Mouse (Mus musculus) activated CD4-positive, CD25-positive, alpha-beta regulatory T cell, adult 4 months (primary cell): ENCODE measurements around the gene Lamc1. TPM values are rescaled to one million over a fixed set of nuclear protein-coding genes. Genes with fewer than 3 reads are reported as not detected.

Experiments
- ATAC-seq: one replicate; pipeline ENCODE4 v1.8.0; 2017
- polyA plus RNA-seq, 2 experiments: library from polyadenylated mRNA; unstranded; fragments of 100-300 nt; shearing (Covaris generic); gene quantifications; one replicate each; pipeline ENCODE4 v1.2.1; 2017

The Lamc1 gene
- polyA plus RNA-seq, 2 experiments from 2014 or later, result 6.7 to 10.0 TPM

GRCm38 (mm10) chr1:153252540-153253210 is 79.9 kb downstream of the Lamc1 start:
- no peak for ATAC-seq

- no peak for ATAC-seq
These were observed 80.9 kb downstream of the Lamc1 start for GRCm38 (mm10) chr1:153251590-153252206.

- ATAC-seq, result no peak
These were observed 91.2 kb downstream of the Lamc1 start for GRCm38 (mm10) chr1:153241346-153241745.

GRCm38 (mm10) chr1:153235576-153235975 is 97.0 kb downstream of the Lamc1 start:
- no peak for ATAC-seq

GRCm38 (mm10) chr1:153231681-153232080 is 100.9 kb downstream of the Lamc1 start:
- ATAC-seq, result no peak

GRCm38 (mm10) chr1:153227916-153228315 is 104.7 kb downstream of the Lamc1 start:
- no peak for ATAC-seq

- no peak for ATAC-seq
These were observed 105.5 kb downstream of the Lamc1 start for GRCm38 (mm10) chr1:153227096-153227495.

GRCm38 (mm10) chr1:153225786-153226725 is 106.5 kb downstream of the Lamc1 start:
- ATAC-seq, result no peak

- ATAC-seq, result no peak
These were observed 108.3 kb downstream of the Lamc1 start for GRCm38 (mm10) chr1:153224331-153224730.

- ATAC-seq, result no peak
These were observed 113.2 kb downstream of the Lamc1 start for GRCm38 (mm10) chr1:153219376-153219775.

- no peak for ATAC-seq
These were observed 116.1 kb downstream of the Lamc1 start for GRCm38 (mm10) chr1:153216516-153216915.

GRCm38 (mm10) chr1:153215676-153216075 is 116.9 kb downstream of the Lamc1 start:
- no peak for ATAC-seq

GRCm38 (mm10) chr1:153210992-153211391 is 121.6 kb downstream of the Lamc1 start:
- ATAC-seq, result no peak

- no peak for ATAC-seq
These were observed 122.4 kb downstream of the Lamc1 start for GRCm38 (mm10) chr1:153210198-153210597.

GRCm38 (mm10) chr1:153202195-153202594 is 130.4 kb downstream of the Lamc1 start:
- no peak for ATAC-seq

- ATAC-seq, result no peak
These were observed 131.1 kb downstream of the Lamc1 start for GRCm38 (mm10) chr1:153201448-153201847.

GRCm38 (mm10) chr1:153197316-153197850 is 135.2 kb downstream of the Lamc1 start:
- ATAC-seq, result no peak

- ATAC-seq, result no peak
These were observed 139.6 kb downstream of the Lamc1 start for GRCm38 (mm10) chr1:153192945-153193344.

- no peak for ATAC-seq
These were observed 140.2 kb downstream of the Lamc1 start for GRCm38 (mm10) chr1:153192379-153192778.

GRCm38 (mm10) chr1:153191943-153192329 is 140.7 kb downstream of the Lamc1 start:
- ATAC-seq, result no peak

- ATAC-seq, result no peak
These were observed 141.2 kb downstream of the Lamc1 start for GRCm38 (mm10) chr1:153191237-153191942.

GRCm38 (mm10) chr1:153188081-153188480 is 144.5 kb downstream of the Lamc1 start:
- ATAC-seq, result no peak
